Mouse (Mus musculus): Measurements from ENCODE around the gene 1700012B07Rik. TPM values are rescaled to one million over a fixed set of nuclear protein-coding genes. Genes with fewer than 3 reads are reported as not detected.

1700012B07Rik gene
- polyA plus RNA-seq, 1 experiment from 2014 or later, result not detected

DNA sequence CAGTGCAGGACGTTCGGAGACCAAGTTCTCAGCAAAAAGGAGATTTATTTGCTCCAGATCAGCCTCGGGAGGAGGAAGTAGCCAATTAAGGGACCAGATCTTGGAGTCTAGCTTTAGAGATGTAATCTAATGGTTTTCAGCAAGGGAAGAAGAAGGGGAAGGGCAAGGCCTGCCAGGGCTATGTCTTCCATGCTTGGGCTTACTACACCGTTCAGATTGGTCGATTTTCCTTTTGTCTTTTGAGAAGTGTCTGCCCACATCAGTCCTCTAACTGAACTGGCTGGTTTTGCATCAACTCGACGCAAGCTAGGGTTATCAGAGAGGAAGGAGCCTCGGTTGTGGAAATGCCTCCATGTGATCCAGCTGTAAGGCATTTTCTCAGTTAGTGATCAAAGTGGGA, 37.7 kb upstream of the 1700012B07Rik start:
- H3K9me3 ChIP-seq, result no peaks in the 10 kb centered on the region
- no peaks in the 10 kb centered on the region for H3K27me3 ChIP-seq
- no peak overlapping the region for H3K27ac ChIP-seq
- 71% methylated on average over 8 of the region's 8 CpGs for WGBS
- H3K4me1 ChIP-seq, result no peaks in the 10 kb centered on the region
- no peak overlapping the region for H3K4me3 ChIP-seq
- H3K4me2 ChIP-seq (replicated peaks), result no peak overlapping the region
- no peak overlapping the region for H3K9ac ChIP-seq
- no peak for ATAC-seq (ENCODE audit: insufficient number of reproducible peaks, insufficient read depth, low FRiP score, low TSS enrichment)
- no peaks in the 10 kb centered on the region for H3K36me3 ChIP-seq

DNA sequence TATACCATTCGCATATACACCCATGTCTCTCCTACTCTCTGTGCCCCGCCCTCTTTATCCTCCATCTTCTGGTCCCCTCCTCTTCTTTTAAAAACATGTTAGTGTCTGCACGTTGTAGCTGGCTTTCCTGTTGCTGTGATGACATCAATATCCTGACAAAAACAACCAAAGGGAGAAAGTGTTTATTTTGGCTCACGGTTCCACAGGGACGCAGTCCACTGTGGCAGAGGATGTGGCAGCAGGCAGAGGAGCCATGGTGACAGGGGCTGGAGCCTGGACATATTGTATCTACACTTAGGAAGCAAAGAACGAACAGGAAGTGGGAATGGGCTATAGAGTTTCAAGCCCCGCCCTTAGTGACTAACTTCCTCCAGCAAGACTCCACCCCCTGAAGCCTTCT, 36.1 kb upstream of the 1700012B07Rik start:
- Histone ChIP-seq H3K9me3 (no peaks in the 10 kb centered on the region), H3K4me3 (no peak overlapping the region), H3K4me1 (peaks cover 8% of the 10 kb centered on the region; the same call in 1 of the 2 replicates), H3K27ac (no peak overlapping the region), H3K27me3 (no peaks in the 10 kb centered on the region), H3K9ac (no peak overlapping the region), H3K4me2 (replicated peaks) (no peak overlapping the region), H3K36me3 (no peaks in the 10 kb centered on the region)
- no peak for ATAC-seq (ENCODE audit: insufficient number of reproducible peaks, insufficient read depth, low FRiP score, low TSS enrichment)
- 81% methylated on average over 7 of the region's 7 CpGs for WGBS

DNA sequence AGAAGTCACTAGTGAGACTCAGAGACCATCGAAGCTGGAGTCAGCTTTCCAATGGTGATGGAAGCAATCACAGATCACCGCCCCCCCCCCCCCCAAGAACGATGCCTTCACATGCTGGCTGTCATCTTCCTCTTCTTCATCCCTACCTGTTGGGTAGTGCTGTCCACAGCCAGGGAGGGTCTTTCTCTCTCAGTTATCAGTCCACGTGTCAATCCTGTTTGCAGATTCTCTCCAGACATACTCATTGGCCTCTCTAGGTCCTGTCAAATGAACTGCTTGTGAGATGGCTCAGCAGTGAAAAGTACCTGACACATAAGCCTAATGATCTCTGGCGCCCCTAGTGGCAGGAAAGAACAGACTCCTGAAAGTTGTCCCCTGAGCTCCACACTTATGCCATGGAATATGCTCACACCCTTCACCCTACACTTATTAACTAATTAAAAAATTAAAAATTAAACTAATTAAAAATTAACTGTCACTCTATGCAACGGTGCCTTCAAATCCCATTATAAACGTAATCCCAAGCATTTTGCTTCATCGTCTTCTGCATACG, 35.4 kb upstream of the 1700012B07Rik start:
- 66% methylated on average over 9 of the region's 9 CpGs for WGBS
- Histone ChIP-seq H3K36me3 (no peaks in the 10 kb centered on the region), H3K27ac (no peak overlapping the region), H3K4me2 (replicated peaks) (no peak overlapping the region), H3K4me1 (peaks cover 8% of the 10 kb centered on the region; the same call in 1 of the 2 replicates), H3K9ac (no peak overlapping the region), H3K9me3 (no peaks in the 10 kb centered on the region), H3K4me3 (no peak overlapping the region), H3K27me3 (no peaks in the 10 kb centered on the region)
- ATAC-seq (ENCODE audit: insufficient number of reproducible peaks, insufficient read depth, low FRiP score, low TSS enrichment), result 0 out of 2 replicates have a peak, but pooled peaks have one; percentile 47

DNA sequence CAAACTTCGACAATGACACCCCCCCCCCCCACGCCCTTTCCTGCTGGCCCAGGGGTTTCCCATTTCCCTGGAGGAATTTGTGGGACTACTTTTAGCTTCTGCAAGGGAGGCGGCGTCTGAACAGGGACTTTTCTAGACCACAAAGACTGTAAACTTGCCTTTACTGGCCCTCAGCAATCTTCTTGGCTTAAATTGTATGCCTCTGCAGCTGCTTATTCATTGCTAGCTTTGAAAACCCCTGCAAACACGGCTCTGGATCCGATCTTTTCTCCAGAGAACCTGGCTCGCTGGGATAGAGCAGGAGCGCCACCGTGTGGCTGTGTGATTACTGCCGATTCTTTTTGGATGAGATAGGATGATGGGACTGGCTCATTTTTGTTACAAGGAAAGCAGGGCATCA, 32.7 kb upstream of the 1700012B07Rik start:
- Histone ChIP-seq H3K4me1 (peaks cover 8% of the 10 kb centered on the region; the same call in 1 of the 2 replicates), H3K4me2 (replicated peaks) (peak overlapping the region; percentile 48), H3K27ac (peak overlapping the region; percentile 52; the same call in 1 of the 2 replicates), H3K9ac (no peak overlapping the region), H3K36me3 (no peaks in the 10 kb centered on the region), H3K9me3 (no peaks in the 10 kb centered on the region), H3K4me3 (0 out of 2 replicates have a peak overlapping the region, but pooled peaks have one; percentile 12), H3K27me3 (no peaks in the 10 kb centered on the region)
- 7% methylated on average over 10 of the region's 10 CpGs for WGBS
- 0 out of 2 replicates have a peak, but pooled peaks have one; percentile 37 for ATAC-seq (ENCODE audit: insufficient number of reproducible peaks, insufficient read depth, low FRiP score, low TSS enrichment)

DNA sequence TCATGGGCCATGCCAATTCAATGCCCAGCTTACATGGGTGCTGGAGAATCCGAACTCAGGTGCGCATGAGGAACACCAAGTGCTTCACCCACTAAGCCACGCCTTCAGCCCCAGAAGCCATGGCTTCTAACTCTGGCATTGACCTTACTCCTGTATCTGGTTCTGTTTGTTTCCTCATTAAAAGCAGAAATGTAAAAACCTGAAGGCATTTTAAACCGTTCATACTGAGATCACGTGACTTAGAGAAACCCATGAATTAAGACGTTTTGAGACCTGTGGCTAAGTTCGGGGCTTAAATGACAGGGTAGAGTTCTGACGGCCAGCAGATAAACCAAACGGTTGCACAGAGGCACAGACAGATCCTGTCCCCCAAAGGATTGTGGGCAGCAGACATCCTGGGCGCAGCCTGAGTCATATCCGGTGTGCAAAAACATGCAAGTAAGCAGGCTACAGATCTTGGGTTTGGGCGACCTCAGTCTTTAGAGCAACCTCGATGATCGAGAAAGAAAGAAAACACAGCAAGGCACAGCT, 32.2 kb upstream of the 1700012B07Rik start:
- peak overlapping the region; percentile 48 for H3K4me2 ChIP-seq (replicated peaks)
- ATAC-seq (ENCODE audit: insufficient number of reproducible peaks, insufficient read depth, low FRiP score, low TSS enrichment), result no peak
- no peak overlapping the region for H3K9ac ChIP-seq
- no peaks in the 10 kb centered on the region for H3K27me3 ChIP-seq
- H3K4me1 ChIP-seq, result peaks cover 8% of the 10 kb centered on the region; the same call in 1 of the 2 replicates
- WGBS, result 60% methylated on average over 14 of the region's 14 CpGs
- no peaks in the 10 kb centered on the region for H3K36me3 ChIP-seq
- peak overlapping the region; percentile 52; the same call in 1 of the 2 replicates for H3K27ac ChIP-seq
- 0 out of 2 replicates have a peak overlapping the region, but pooled peaks have one; percentile 12 for H3K4me3 ChIP-seq
- H3K9me3 ChIP-seq, result no peaks in the 10 kb centered on the region

DNA sequence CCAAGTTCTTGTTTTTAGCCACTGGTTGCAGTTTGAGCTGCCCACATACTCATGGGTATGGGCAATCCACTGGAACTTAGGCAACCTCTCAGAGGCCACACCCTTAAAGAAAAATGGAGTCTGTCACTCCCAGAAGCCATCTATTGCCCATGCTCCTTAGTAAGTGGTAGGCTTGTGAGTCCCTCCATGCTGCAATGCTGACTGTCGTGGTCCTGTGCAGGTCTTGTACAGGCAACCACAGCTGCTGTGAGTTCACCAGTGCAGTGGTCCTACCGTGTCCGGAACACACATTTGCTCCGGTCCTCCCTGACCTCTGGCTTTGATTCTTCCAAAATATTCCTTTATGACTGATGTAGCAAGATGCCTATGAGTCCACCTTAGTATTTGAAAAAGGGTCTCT, 31.6 kb upstream of the 1700012B07Rik start:
- Histone ChIP-seq H3K27me3 (no peaks in the 10 kb centered on the region), H3K4me1 (peaks cover 8% of the 10 kb centered on the region; the same call in 1 of the 2 replicates), H3K4me3 (no peak overlapping the region), H3K36me3 (no peaks in the 10 kb centered on the region), H3K9ac (no peak overlapping the region), H3K9me3 (no peaks in the 10 kb centered on the region), H3K4me2 (replicated peaks) (no peak overlapping the region), H3K27ac (no peak overlapping the region)
- WGBS, result 86% methylated on average over 4 of the region's 4 CpGs
- no peak for ATAC-seq (ENCODE audit: insufficient number of reproducible peaks, insufficient read depth, low FRiP score, low TSS enrichment)

DNA sequence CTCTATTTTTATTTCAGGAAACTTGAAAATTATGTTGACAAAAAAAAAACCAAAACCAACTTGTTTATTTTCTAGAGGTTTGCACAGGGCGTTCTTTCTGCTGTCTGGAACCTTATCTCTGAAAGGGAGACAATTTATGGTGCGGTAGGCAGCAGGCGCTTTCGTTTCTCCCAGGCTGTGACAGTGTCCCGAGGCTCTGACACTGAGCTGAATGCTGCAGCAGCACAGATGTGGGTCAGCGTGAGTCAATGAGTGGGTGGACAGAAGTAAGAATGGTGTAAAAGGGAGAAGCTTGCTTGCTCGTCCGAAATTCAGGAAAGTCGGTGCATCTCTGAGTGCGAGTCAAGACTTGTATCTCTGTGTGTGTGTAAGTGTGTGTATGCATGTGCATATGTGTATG, 29.2 kb upstream of the 1700012B07Rik start:
- peaks cover 18% of the 10 kb centered on the region; the same call in 1 of the 2 replicates for H3K4me1 ChIP-seq
- H3K4me3 ChIP-seq, result no peak overlapping the region
- 87% methylated on average over 10 of the region's 10 CpGs for WGBS
- H3K27me3 ChIP-seq, result no peaks in the 10 kb centered on the region
- no peak overlapping the region for H3K27ac ChIP-seq
- no peaks in the 10 kb centered on the region for H3K9me3 ChIP-seq
- H3K36me3 ChIP-seq, result no peaks in the 10 kb centered on the region
- no peak for ATAC-seq (ENCODE audit: insufficient number of reproducible peaks, insufficient read depth, low FRiP score, low TSS enrichment)
- no peak overlapping the region for H3K9ac ChIP-seq
- H3K4me2 ChIP-seq (replicated peaks), result no peak overlapping the region

DNA sequence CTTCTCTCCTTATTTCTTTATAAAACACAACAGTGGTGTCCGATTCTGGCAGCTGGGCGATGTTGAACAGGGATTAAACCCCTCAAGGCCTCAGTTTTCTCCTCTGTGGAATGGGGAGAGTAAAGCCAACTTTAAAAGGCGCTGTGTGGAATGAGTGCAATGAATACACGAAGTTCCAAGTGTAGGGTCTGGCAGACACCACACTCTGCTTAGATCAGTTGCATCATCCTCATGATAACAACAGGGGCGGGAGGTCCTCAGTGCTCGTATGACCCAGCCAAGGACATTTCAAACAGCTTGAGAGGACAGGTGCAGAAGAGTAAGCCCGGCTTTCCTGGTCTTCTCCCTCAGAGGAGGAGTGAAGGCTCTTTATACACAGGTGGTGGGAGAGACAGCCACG, 26.2 kb upstream of the 1700012B07Rik start:
- no peaks in the 10 kb centered on the region for H3K36me3 ChIP-seq
- ATAC-seq (ENCODE audit: insufficient number of reproducible peaks, insufficient read depth, low FRiP score, low TSS enrichment), result no peak
- H3K9ac ChIP-seq, result no peak overlapping the region
- H3K27ac ChIP-seq, result no peak overlapping the region
- no peaks in the 10 kb centered on the region for H3K27me3 ChIP-seq
- peaks cover 10% of the 10 kb centered on the region; the same call in 1 of the 2 replicates for H3K4me1 ChIP-seq
- no peak overlapping the region for H3K4me3 ChIP-seq
- H3K4me2 ChIP-seq (replicated peaks), result no peak overlapping the region
- WGBS, result 89% methylated on average over 8 of the region's 8 CpGs
- H3K9me3 ChIP-seq, result no peaks in the 10 kb centered on the region

DNA sequence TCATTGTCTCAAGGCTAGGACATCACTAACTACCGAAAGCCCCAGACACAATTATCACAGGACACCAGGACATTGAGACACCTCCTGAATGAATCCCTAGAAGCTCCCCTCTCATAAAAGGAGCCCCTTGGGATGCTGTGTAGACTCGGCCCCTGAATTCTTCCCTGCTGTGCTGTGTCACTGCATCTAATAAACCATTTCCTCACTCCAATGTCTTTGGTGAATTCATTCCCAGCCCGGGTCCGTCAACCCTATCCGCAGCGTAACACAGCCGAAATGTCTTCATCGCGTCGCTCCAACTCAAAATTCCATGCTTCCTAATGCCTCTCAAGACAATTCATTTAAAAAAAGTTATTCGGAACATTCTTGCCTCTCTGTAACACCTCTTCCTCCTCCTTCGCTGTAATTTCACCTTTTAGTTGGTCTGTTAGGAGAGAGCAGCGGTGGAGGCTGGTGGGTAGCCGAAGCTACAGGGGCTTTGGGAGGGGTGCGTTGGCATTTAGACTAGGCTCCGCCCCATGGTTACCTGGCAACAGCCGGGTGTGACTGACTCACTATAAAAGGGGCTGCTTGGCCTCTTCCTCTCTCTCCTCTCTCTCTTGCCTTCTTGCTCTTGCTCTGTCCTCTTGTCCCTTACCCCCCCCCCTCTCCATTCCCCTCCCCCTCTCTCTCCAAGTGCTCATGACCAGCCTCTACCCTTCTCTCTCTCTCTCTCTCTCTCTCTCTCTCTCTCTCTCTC, 25.6 kb upstream of the 1700012B07Rik start:
- Histone ChIP-seq H3K36me3 (no peaks in the 10 kb centered on the region), H3K9me3 (no peaks in the 10 kb centered on the region), H3K4me2 (replicated peaks) (no peak overlapping the region), H3K4me1 (peaks cover 10% of the 10 kb centered on the region; the same call in 1 of the 2 replicates), H3K4me3 (no peak overlapping the region), H3K27ac (no peak overlapping the region), H3K9ac (no peak overlapping the region), H3K27me3 (no peaks in the 10 kb centered on the region)
- no peak for ATAC-seq (ENCODE audit: insufficient number of reproducible peaks, insufficient read depth, low FRiP score, low TSS enrichment)
- 61% methylated on average over 17 of the region's 17 CpGs for WGBS

DNA sequence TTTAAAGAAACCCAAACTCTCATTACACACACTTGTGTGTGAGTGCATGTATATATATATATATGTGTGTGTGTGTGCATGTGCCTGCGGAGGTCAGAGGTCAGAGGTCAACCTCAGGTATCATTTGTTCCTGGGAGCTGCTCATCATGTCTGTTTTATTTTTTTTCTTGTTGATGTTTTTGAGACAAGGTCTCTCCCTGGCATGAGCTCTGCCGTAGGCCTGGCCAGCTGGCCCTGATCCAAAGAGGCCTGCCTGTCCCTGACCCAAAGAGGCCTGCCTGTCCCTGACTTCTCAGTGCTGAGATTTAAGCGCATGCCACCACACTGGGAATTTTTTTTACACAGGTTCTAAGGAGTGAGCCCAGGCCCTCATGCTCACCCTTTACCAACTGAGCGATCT, 24.1 kb upstream of the 1700012B07Rik start:
- no peaks in the 10 kb centered on the region for H3K9me3 ChIP-seq
- no peak for ATAC-seq (ENCODE audit: insufficient number of reproducible peaks, insufficient read depth, low FRiP score, low TSS enrichment)
- no peak overlapping the region for H3K4me3 ChIP-seq
- no peaks in the 10 kb centered on the region for H3K27me3 ChIP-seq
- WGBS, result 82% methylated on average over 4 of the region's 4 CpGs
- H3K4me2 ChIP-seq (replicated peaks), result no peak overlapping the region
- no peak overlapping the region for H3K27ac ChIP-seq
- H3K36me3 ChIP-seq, result no peaks in the 10 kb centered on the region
- no peak overlapping the region for H3K9ac ChIP-seq
- peaks cover 10% of the 10 kb centered on the region; the same call in 1 of the 2 replicates for H3K4me1 ChIP-seq

DNA sequence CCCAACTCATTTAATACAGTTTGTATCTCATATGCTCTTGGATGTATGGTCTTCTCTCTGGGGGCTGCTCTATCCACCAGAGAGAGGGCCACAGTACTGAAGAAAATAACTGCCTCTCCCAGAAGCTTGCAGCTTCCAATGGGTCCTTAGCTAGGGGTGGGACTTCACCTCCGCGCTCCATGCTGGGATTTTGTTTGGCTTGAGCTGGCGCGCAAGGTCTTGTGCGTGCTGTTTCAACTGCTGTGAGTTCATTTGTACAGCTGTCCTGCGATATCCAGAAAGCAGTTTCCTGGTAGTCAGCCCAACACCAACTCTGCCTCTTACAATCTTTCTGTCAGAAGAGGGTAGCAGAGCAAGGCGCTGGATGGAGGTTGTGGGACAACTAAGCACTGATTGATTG, 18.5 kb upstream of the 1700012B07Rik start:
- Histone ChIP-seq H3K9ac (no peak overlapping the region), H3K4me3 (no peak overlapping the region), H3K36me3 (no peaks in the 10 kb centered on the region), H3K9me3 (no peaks in the 10 kb centered on the region), H3K4me1 (peaks cover 6% of the 10 kb centered on the region), H3K27me3 (no peaks in the 10 kb centered on the region), H3K4me2 (replicated peaks) (no peak overlapping the region), H3K27ac (no peak overlapping the region)
- 56% methylated on average over 7 of the region's 7 CpGs for WGBS
- no peak for ATAC-seq (ENCODE audit: insufficient number of reproducible peaks, insufficient read depth, low FRiP score, low TSS enrichment)

DNA sequence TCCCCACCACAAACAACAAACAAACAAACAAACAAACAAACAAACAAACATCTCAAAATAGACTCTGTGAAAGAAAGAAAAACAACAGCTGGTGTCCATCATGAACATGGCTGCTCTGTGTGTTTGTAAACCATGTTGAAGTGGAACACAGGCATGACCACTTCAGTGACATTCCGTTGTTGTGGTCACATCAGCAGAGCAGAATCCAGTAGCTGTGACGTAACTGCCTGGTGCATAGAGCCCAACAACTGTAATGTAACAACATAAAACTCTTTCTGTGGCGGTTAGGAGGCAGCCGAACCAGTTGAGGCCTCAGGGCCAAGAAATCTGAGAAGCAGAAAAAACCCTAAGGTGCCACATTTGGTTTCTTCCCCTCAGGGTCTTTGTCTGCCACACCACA, 17.8 kb upstream of the 1700012B07Rik start:
- Histone ChIP-seq H3K4me3 (no peak overlapping the region), H3K36me3 (no peaks in the 10 kb centered on the region), H3K9me3 (no peaks in the 10 kb centered on the region), H3K27ac (no peak overlapping the region), H3K4me1 (peaks cover 6% of the 10 kb centered on the region), H3K27me3 (no peaks in the 10 kb centered on the region), H3K4me2 (replicated peaks) (no peak overlapping the region), H3K9ac (no peak overlapping the region)
- ATAC-seq (ENCODE audit: insufficient number of reproducible peaks, insufficient read depth, low FRiP score, low TSS enrichment), result no peak
- WGBS, result 31% methylated on average over 4 of the region's 4 CpGs

Data from embryonic facial prominence, embryonic 12.5 days (tissue).